Mouse (Mus musculus): Measurements from ENCODE around the gene Mybpc3. TPM values are rescaled to one million over a fixed set of nuclear protein-coding genes. Genes with fewer than 3 reads are reported as not detected.

The Mybpc3 gene
- polyA plus RNA-seq, 1 experiment from 2014 or later: 1,047 TPM

Other genes starting within 250 kb of the Mybpc3 start
- 16.5 and 18.9 TPM in 2 replicates for gene C1qtnf4, start 232.3 kb upstream of the Mybpc3 start, polyA plus RNA-seq (2016; fragmentation: Nextera tagmentation; extraction: Ambion mirVana)
- 27.0 and 27.3 TPM in 2 replicates for gene Kbtbd4, start 213.4 kb upstream of the Mybpc3 start, polyA plus RNA-seq (2016; fragmentation: Nextera tagmentation; extraction: Ambion mirVana)
- gene Ndufs3, start 213.3 kb upstream of the Mybpc3 start, polyA plus RNA-seq (2016; fragmentation: Nextera tagmentation; extraction: Ambion mirVana): 332 and 336 TPM in 2 replicates
- gene Celf1, start 177.8 kb upstream of the Mybpc3 start, polyA plus RNA-seq (2016; fragmentation: Nextera tagmentation; extraction: Ambion mirVana): 136 and 141 TPM in 2 replicates
- gene Rapsn, start 82.5 kb upstream of the Mybpc3 start, polyA plus RNA-seq (2016; fragmentation: Nextera tagmentation; extraction: Ambion mirVana): 17.2 and 17.8 TPM in 2 replicates
- 245 and 252 TPM in 2 replicates for gene Psmc3, start 64.1 kb upstream of the Mybpc3 start, polyA plus RNA-seq (2016; fragmentation: Nextera tagmentation; extraction: Ambion mirVana)
- 42.5 and 44.3 TPM in 2 replicates for gene Slc39a13, start 47.7 kb upstream of the Mybpc3 start, polyA plus RNA-seq (2016; fragmentation: Nextera tagmentation; extraction: Ambion mirVana)
- gene Spi1, start 35.8 kb upstream of the Mybpc3 start, polyA plus RNA-seq (2016; fragmentation: Nextera tagmentation; extraction: Ambion mirVana): 3.0 and 3.1 TPM in 2 replicates
- gene Madd, start 65.7 kb downstream of the Mybpc3 start, polyA plus RNA-seq (2016; fragmentation: Nextera tagmentation; extraction: Ambion mirVana): 6.5 and 7.7 TPM in 2 replicates
- gene Nr1h3, start 84.7 kb downstream of the Mybpc3 start, polyA plus RNA-seq (2016; fragmentation: Nextera tagmentation; extraction: Ambion mirVana): 1.2 and 2.5 TPM in 2 replicates
- 18.2 and 22.3 TPM in 2 replicates for gene Acp2, start 84.7 kb downstream of the Mybpc3 start, polyA plus RNA-seq (2016; fragmentation: Nextera tagmentation; extraction: Ambion mirVana)
- gene Ddb2, start 118.8 kb downstream of the Mybpc3 start, polyA plus RNA-seq (2016; fragmentation: Nextera tagmentation; extraction: Ambion mirVana): 7.5 and 7.7 TPM in 2 replicates
- 30.4 and 31.9 TPM in 2 replicates for gene Pacsin3, start 137.8 kb downstream of the Mybpc3 start, polyA plus RNA-seq (2016; fragmentation: Nextera tagmentation; extraction: Ambion mirVana)
- gene Arfgap2, start 146.8 kb downstream of the Mybpc3 start, polyA plus RNA-seq (2016; fragmentation: Nextera tagmentation; extraction: Ambion mirVana): 73.9 and 74.2 TPM in 2 replicates